Mouse (Mus musculus) lung, postnatal 0 days (tissue): ENCODE results near the gene Prm1.

Source experiments
- CTCF ChIP-seq: IDR thresholded peaks from 2 replicates; pipeline ENCODE4 v1.5.1; 2016; ENCODE audit warnings: antibody characterized with exemption, mild to moderate bottlenecking
- EP300 ChIP-seq: IDR thresholded peaks from 2 replicates; pipeline ENCODE4 v1.6.1; 2016; ENCODE audit warnings: antibody characterized with exemption, mild to moderate bottlenecking, control low read depth

DNA sequence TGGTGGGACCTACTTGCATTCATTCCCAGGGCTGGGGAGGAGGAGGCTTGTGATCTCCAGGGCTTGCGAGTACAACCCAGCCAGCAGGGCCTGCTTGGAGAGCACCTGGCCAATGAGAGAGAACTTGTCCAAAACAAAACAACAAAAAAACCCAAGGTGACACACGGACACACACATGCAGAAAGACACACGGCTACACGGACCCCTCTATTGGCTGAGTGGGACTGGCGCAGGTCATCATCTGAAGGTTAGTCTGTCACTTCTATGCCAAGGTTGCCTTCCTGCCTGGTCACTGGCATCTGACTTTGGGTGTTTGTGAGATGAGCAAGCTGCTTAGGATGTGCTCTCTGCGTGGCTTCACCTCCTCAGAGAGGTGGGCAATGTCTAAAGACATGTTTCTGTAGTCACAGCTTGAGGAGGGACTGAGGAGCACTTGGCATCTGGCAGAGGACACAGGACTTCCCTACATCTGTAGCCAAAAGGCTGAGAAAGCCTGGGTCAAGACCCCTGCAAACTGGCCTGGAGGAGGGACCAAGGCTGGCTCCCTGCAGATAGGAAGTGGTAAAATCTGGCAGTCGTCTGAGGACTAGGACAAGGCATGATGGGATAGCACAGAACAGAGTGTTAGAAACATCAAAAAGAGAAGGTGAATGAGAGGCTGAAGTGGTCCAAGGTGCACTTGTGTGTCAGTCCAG, 22.3 kb upstream of the Prm1 start:
- TF ChIP-seq CTCF (no peak), EP300 (no peak)
